Mouse (Mus musculus) stomach, postnatal 0 days (tissue): ENCODE data around the gene Chrm4. TPM values are rescaled to one million over a fixed set of nuclear protein-coding genes. Genes with fewer than 3 reads are reported as not detected.

ENCODE experiments used
- ATAC-seq: fragments of 200-750 bp; cut with Nextera tagmentation; 2 replicates; pipeline ENCODE4 v1.8.0; 2017; ENCODE audit not compliant: low FRiP score, low TSS enrichment
- DNase-seq: peaks from one replicate; pipeline ENCODE4 v3.0.0-alpha.2; 2016; ENCODE audit warnings: low spot score
- H3K27ac ChIP-seq: fragments of 300-500 bp; sonication (generic); replicated peaks from 2 replicates; pipeline ENCODE4 v1.5.1; 2014; ENCODE audit warnings: mild to moderate bottlenecking, control low read depth
- H3K27me3 ChIP-seq: fragments of 300-500 bp; sonication (generic); 2 replicates; pipeline ENCODE4 v1.6.1; 2014; ENCODE audit warnings: low read length; ENCODE audit not compliant: control insufficient read depth, insufficient read depth
- H3K36me3 ChIP-seq: fragments of 300-500 bp; sonication (generic); 2 replicates; pipeline ENCODE4 v1.6.1; 2014; ENCODE audit warnings: low read length, mixed read lengths; ENCODE audit not compliant: control insufficient read depth, insufficient read depth
- H3K4me1 ChIP-seq: fragments of 300-500 bp; sonication (generic); replicated peaks from 2 replicates; pipeline ENCODE4 v1.6.1; 2014; ENCODE audit warnings: antibody characterized with exemption; ENCODE audit not compliant: control insufficient read depth, insufficient read depth
- H3K4me2 ChIP-seq: fragments of 300-500 bp; sonication (generic); replicated peaks from 2 replicates; pipeline ENCODE4 v1.6.1; 2014; ENCODE audit warnings: low read depth, mild to moderate bottlenecking, control low read depth, moderate library complexity
- H3K4me3 ChIP-seq: fragments of 300-500 bp; sonication (generic); 2 replicates; pipeline ENCODE4 v1.5.1; 2014; ENCODE audit warnings: low read depth, low read length, control low read depth
- H3K9ac ChIP-seq: fragments of 300-500 bp; sonication (generic); 2 replicates; pipeline ENCODE4 v1.6.1; 2014; ENCODE audit warnings: mild to moderate bottlenecking, low read length, control low read depth, mixed read lengths
- H3K9me3 ChIP-seq: fragments of 300-500 bp; sonication (generic); 2 replicates; pipeline ENCODE4 v1.6.1; 2016; ENCODE audit warnings: low read length; ENCODE audit not compliant: control insufficient read depth
- CTCF ChIP-seq: IDR thresholded peaks from 2 replicates; pipeline ENCODE4 v1.5.1; 2016; ENCODE audit warnings: antibody characterized with exemption, low read depth, mild to moderate bottlenecking, moderate library complexity
- EP300 ChIP-seq: optimal IDR thresholded peaks from 2 replicates; pipeline ENCODE3; 2016; ENCODE audit warnings: antibody characterized with exemption
- WGBS: fragments of 180-500 bp; shearing (Covaris S2); extraction: QIAGEN DNeasy Blood & Tissue Kit; methylation state at CpG from one replicate; pipeline ENCODE4 v1.1.7; 2014; 5-methylcytosine and 5-hydroxymethylcytosine counted together
- polyA plus RNA-seq: library from polyadenylated mRNA; unstranded; fragments of >200 nt; fragmentation: Nextera tagmentation; extraction: Ambion mirVana; gene quantifications from 2 replicates; pipeline ENCODE4 v1.2.1, GENCODE M21; 2015

The Chrm4 gene
- polyA plus RNA-seq, 1 experiment from 2014 or later: 0.08 TPM

DNA sequence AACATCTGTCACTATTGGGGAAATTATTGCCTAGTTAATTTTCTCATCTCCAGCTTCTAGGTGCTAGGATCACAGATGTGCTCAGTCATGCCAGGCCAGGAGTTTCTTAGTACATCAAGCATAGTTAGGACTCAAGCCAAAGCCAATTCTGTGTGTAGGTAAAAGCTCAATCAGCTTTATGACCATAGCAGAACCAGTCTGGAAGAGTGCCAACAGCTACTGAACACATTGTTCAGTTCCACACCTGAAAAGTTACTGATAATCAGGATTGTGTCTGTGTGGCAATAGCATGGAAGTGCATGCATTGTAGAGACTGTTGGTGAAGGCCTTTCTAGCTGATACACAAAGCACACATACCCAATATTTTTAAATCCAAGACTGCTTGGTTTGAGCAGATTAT is 29.1 kb upstream of the Chrm4 start:
- DNase-seq (peak; percentile 45), ATAC-seq (peak; percentile 78)
- no peaks in the 10 kb centered on the region for H3K9me3 ChIP-seq
- no peak overlapping the region for H3K4me3 ChIP-seq
- no peaks in the 10 kb centered on the region for H3K27me3 ChIP-seq
- no peak overlapping the region for H3K4me2 ChIP-seq
- no peak overlapping the region for H3K27ac ChIP-seq
- TF ChIP-seq EP300 (no peak), CTCF (no peak)
- H3K9ac ChIP-seq: no peak overlapping the region
- no peaks in the 10 kb centered on the region for H3K4me1 ChIP-seq
- H3K36me3 ChIP-seq: peaks cover 5% of the 10 kb centered on the region; the same call in 1 of the 2 replicates

DNA sequence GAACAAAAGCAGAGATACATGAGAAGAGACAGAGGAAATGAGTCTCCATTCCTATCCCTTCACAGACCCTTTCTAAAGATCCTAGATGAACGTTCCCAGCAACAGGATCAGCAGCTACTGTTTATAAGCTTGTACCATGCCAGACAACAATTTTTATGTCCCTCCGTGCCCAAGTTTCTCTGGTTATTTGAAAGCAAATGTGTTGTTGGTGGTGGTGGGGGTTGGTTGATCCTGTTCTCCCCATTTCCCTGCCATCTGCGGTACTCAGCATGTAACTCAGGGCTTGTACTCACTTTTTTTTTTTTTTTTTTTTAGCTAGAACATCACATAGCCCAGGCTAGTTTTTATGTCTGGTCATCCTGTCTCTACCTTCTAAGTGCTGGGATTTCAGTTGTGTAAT is 27.9 kb upstream of the Chrm4 start:
- TF ChIP-seq EP300: no peak
- no peak for TF ChIP-seq CTCF
- Histone ChIP-seq H3K9me3 (no peaks in the 10 kb centered on the region), H3K4me3 (no peak overlapping the region), H3K27ac (no peak overlapping the region), H3K27me3 (no peaks in the 10 kb centered on the region), H3K4me1 (no peaks in the 10 kb centered on the region), H3K36me3 (peaks cover 2% of the 10 kb centered on the region; the same call in 1 of the 2 replicates), H3K4me2 (no peak overlapping the region), H3K9ac (no peak overlapping the region)
- DNase-seq (no peak), ATAC-seq (no peak)
- WGBS: 92% methylated on average over 3 of the region's 3 CpGs

DNA sequence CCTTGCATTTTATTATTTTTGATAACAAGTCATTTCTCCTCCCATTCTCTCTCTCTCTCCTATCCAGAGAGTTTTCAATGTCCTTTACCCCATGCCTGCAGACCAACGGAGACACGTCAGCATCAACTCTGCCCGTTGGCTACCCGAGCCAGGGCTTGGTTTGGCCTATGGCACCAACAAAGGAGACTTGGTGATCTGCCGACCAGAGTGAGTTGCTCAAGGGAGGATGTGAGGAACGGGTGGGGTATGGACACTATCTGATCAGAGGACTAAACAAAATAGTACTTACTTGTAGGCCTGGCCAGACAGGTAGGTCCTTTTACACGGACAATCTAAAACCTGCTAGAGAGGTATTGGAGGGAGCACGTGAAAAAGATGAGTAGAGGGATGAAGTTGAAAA is 26.6 kb upstream of the Chrm4 start:
- H3K9me3 ChIP-seq: no peaks in the 10 kb centered on the region
- no peak overlapping the region for H3K27ac ChIP-seq
- no peak overlapping the region for H3K4me3 ChIP-seq
- no peak for TF ChIP-seq EP300
- no peak for TF ChIP-seq CTCF
- DNase-seq (no peak), ATAC-seq (no peak)
- no peak overlapping the region for H3K9ac ChIP-seq
- H3K27me3 ChIP-seq: no peaks in the 10 kb centered on the region
- 86% methylated on average over 8 of the region's 8 CpGs for WGBS
- H3K36me3 ChIP-seq: peaks cover 2% of the 10 kb centered on the region; the same call in 1 of the 2 replicates
- no peak overlapping the region for H3K4me2 ChIP-seq
- H3K4me1 ChIP-seq: no peaks in the 10 kb centered on the region; the same call in 1 of the 2 replicates

DNA sequence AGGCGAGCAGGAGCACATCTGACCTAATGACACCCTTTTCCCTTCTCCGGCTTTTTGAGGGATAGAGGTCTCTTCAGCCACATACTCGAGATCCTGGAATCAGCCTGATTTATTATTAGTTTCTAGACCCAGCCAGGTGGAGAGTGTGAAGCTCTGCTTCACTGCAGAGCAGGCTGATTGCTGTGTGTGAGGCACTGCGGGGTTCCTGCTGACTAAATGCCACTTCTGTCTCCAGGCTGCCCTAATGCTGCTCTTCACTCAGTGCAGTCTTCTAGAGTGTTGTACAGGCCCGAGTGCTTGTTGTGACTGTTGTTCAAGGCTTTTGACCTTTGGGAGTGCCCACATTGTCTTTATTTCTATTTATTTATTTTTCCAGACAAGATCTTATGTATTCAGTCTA is 24.7 kb upstream of the Chrm4 start:
- TF ChIP-seq CTCF (no peak), EP300 (no peak)
- Histone ChIP-seq H3K27me3 (no peaks in the 10 kb centered on the region), H3K9me3 (no peaks in the 10 kb centered on the region), H3K4me3 (no peak overlapping the region), H3K4me1 (no peaks in the 10 kb centered on the region; the same call in 1 of the 2 replicates), H3K4me2 (no peak overlapping the region), H3K27ac (no peak overlapping the region), H3K9ac (no peak overlapping the region), H3K36me3 (peaks cover 2% of the 10 kb centered on the region; the same call in 1 of the 2 replicates)
- DNase-seq (no peak), ATAC-seq (no peak)
- 72% methylated on average over 5 of the region's 5 CpGs for WGBS

DNA sequence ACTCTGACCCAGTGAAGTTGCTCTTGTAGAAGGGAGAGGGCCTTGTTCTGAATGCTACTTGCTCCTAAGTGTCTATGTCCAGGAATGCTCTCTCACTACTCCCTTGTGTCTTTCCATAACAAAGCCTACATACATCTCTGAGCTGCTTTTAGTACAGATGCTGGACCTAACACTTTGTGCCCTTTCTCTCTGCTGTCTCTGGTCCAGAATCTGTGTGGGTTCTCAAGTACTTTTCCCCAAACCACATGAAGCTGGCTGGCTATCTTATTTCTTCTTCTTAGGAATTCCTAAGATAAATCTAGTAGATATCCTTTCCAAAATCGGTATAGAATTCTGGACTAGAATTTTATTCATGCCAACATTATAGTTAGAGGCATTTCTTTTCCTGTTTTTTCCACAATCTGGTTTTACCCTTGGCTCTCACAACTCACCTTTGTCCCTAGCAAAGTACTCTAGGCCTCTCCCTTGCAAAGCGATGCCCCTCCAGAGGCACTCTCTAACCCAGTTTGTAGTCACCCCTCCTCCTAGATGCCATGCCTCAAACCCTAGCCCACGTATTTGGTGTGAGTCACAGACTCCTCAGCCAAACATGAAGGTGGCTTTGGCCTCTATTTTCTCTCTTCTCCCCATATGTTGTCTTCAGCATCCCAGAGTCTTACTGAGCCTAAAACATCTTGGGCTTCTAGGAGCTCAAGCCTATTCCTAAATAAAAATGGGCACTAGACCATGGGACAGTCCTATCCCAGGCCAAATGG is 23.7 kb upstream of the Chrm4 start:
- no peak for TF ChIP-seq CTCF
- no peak for TF ChIP-seq EP300
- H3K27ac ChIP-seq: no peak overlapping the region
- DNase-seq (no peak), ATAC-seq (no peak)
- H3K4me3 ChIP-seq: no peak overlapping the region
- no peak overlapping the region for H3K4me2 ChIP-seq
- no peaks in the 10 kb centered on the region for H3K9me3 ChIP-seq
- WGBS: 88% methylated on average over 3 of the region's 3 CpGs
- no peaks in the 10 kb centered on the region; the same call in 1 of the 2 replicates for H3K4me1 ChIP-seq
- no peak overlapping the region for H3K9ac ChIP-seq
- H3K36me3 ChIP-seq: peaks cover 2% of the 10 kb centered on the region; the same call in 1 of the 2 replicates
- H3K27me3 ChIP-seq: no peaks in the 10 kb centered on the region

DNA sequence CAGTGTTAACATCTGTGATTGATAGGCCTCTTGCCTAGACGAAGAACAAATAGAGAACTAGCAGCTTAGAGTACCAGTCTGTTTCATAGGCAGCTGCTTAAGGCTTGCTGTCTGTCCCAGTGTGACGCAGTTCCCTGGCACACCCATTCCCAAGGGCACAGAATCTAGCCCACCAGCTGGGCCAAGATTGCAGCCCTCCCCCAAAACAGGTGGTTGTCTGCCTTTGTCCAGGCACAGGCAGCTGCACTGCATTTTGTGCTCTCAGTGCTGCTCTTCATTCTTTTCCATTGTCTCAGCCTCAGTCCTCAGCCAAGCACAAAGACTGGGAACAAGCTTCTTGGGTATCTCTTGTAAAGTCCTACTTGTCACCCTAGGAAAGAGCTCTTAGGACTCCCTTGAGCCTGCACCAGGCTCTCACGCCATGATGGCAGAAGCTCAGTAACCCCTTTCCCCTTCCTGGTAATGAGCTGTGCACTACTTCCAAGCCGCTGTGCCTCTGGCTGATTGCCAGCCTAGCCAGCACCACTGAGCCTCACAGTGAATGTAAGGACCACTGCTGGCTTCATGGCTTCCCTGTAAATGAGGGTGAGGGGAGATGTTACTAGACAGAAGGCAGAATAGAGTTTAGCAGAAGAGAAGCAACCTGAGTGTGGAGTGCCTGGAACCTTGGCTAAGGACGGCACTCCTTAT is 22.3 kb upstream of the Chrm4 start:
- H3K27ac ChIP-seq: peak overlapping the region; percentile 45; the same call in 1 of the 2 replicates
- WGBS: 59% methylated on average over 5 of the region's 5 CpGs

More for the DNA sequence above, 22.3 kb upstream of the Chrm4 start:
- peak; percentile 23 for DNase-seq
- H3K9ac ChIP-seq: no peak overlapping the region
- no peaks in the 10 kb centered on the region for H3K27me3 ChIP-seq
- H3K36me3 ChIP-seq: peaks cover 7% of the 10 kb centered on the region
- ATAC-seq: peak; percentile 59; the same call in 1 of the 2 replicates
- no peaks in the 10 kb centered on the region; the same call in 1 of the 2 replicates for H3K4me1 ChIP-seq
- H3K9me3 ChIP-seq: no peaks in the 10 kb centered on the region
- TF ChIP-seq CTCF: no peak
- TF ChIP-seq EP300: no peak
- no peak overlapping the region for H3K4me3 ChIP-seq
- H3K4me2 ChIP-seq: no peak overlapping the region
